Mouse (Mus musculus) erythroblast, embryonic 14.5 days (primary cell): ENCODE measurements around the gene Btd.

Experiments used
- GATA1 ChIP-seq: IDR thresholded peaks from 2 replicates; pipeline ENCODE4 v1.6.1; 2012; ENCODE audit warnings: low read length, inconsistent platforms, mixed read lengths
- TAL1 ChIP-seq: IDR thresholded peaks from 3 replicates; pipeline ENCODE4 v1.6.1; 2012; ENCODE audit warnings: low read length, inconsistent platforms, mixed read lengths

DNA sequence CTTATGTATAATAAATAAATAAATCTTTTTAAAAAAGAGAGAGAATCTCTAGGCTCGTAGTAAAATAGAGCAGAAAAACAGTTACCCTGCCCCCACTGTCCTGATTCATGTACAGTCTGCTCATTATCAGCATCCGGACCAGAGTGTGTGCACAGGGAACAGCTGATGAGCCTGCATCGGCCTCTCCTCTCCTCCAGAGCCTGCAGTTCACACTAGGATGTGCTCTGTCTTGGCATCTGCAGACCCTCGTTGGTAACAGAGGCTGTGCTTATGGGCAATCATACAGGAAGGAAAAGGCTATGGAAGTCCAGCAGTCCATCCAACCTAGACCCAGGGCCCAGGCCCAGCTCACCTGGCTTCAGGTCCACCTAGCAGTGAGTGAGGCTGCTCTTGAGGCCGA, 11.3 kb downstream of the Btd start:
- TF ChIP-seq GATA1: no peak
- no peak for TF ChIP-seq TAL1
